Mouse (Mus musculus): Measurements from ENCODE around the gene Mdh1b.

Gene Mdh1b

DNA sequence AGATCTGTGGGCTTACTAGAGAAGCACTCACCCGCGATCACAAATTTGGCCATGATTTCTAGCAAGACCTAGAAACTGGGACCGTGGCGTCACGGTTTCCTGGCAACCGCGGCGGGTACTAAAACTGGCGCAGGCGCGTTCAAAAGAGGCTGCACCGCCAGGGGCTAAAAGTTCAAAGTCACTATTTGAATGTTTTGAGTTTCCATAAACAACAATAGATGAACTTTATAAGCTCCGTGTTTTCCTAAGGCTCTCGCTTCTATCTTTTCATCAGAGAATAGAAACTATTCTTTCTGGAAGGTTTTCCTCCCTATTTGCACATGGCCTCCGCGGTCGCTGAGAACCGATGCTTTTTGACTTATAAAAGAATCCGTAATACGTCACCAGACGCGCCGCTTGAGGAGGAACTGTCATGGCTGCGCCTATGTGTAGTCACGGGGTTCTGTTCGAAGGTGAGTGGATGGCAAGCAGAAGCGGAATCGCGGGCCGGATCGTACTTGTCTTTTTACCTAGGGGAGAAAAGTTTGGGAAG, at the start of gene Mdh1b, which contains the start of gene Fastkd2:
Gene Mdh1b (minus strand): TSS at position 79 of the 532 bp plus-strand sequence.
Gene Fastkd2 (plus strand): TSS at position 375 of the 532 bp plus-strand sequence.
- DNase-seq (ENCODE audit: low spot score), result peak; percentile 91

DNA sequence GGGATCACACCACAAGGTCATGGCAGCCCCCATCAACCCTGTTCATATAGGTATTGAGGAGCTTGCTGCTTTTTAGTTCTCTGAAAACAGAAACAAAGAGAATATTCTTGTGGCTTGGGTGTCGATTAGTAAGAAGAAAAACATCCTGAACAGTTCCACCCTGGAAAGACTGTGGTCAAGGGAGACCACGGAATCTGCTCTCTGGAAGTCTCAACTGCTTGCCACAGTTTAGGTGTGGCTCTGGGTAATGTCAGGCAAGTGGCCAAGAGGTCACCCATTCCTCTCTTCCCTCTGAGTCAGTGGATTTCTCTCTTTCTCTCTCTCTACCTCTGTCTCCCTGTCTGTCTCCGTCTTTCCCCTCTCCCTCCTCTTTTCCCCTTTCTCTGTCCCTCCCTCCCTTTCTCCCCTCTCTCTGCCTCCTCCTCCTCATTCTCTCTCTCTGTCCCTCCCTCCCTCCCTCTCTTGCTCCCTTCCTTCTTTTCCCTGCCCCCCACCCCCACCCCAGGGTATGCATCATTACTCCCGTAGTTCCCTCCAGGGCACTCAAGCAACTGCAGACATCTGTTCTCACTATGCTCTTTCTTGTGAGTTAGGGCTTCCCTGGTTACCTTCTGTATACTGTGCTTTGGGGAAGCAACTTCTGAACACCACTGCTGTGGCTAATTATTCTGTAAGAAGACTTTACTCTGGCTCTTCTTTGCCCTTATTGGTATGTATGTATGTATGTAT, 46.9 kb upstream of the Mdh1b start:
- no peak for DNase-seq (ENCODE audit: low spot score)

DNA sequence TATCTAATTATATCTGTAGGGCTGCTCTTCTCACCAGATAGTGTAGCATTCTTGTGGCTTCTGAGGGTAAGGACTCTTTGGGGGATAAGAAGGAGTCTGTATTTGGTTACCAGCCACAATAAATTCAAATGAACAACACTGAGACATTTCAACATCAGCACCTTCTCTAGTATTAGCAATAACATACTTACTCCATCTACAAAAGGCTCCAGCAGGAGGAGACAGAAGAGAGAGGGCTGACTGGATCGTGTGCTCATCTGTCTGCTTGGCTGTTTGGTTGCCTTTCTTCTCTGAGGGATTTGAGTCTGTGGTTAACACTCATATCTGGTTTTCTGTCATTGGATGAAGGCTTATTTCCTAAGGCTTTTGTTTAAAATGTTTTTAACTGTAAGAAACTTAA, 46.3 kb upstream of the Mdh1b start:
- DNase-seq (ENCODE audit: low spot score), result no peak

- DNase-seq (ENCODE audit: low spot score), result no peak
These were observed 40.2 kb upstream of the Mdh1b start for GRCm38 (mm10) chr1:63770309-63770708.

DNA sequence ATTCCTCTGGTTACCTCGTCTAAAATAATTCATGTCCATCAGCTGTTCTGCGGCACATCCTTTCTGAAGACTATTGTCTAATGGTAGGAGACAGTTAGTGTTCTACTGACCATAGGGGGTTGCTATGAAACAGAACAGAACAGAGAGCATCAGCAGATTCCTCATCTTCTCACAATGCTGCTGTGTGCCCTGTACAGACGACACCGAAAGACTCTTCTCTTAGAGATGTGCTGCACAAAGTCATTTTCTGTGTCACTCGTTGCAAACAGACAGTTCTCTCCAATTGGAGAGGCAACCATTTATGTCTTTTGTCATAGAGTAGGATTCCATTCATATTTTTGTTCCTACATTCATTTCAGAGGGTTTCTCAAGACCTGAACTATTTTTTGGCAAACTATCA, 39.0 kb upstream of the Mdh1b start, which contains the start of gene 4933402D24Rik:
Gene 4933402D24Rik (minus strand): TSS at position 101 of the 400 bp plus-strand sequence.
- DNase-seq (ENCODE audit: low spot score), result no peak

- DNase-seq (ENCODE audit: low spot score), result no peak
These were observed 38.0 kb upstream of the Mdh1b start for GRCm38 (mm10) chr1:63768112-63768511.

DNA sequence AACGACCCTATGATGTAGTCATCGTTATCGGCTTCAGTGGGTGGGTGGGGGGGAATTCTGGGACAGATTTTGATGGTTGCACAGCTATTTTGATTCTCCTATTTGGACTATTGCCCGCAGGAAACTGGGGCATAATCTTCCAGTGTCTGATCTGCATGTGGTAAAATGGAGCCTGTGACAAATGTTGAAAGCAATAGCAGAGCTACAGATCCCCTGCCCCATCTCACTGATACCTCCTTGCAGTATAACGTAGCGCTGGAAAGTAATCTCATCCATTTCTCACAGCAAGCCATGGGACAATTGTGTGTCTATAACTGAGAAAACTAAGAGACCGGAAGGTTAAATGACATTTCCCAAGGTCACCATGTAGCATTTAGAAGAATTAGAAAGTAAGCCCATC, 34.3 kb upstream of the Mdh1b start:
- DNase-seq (ENCODE audit: low spot score), result no peak

DNA sequence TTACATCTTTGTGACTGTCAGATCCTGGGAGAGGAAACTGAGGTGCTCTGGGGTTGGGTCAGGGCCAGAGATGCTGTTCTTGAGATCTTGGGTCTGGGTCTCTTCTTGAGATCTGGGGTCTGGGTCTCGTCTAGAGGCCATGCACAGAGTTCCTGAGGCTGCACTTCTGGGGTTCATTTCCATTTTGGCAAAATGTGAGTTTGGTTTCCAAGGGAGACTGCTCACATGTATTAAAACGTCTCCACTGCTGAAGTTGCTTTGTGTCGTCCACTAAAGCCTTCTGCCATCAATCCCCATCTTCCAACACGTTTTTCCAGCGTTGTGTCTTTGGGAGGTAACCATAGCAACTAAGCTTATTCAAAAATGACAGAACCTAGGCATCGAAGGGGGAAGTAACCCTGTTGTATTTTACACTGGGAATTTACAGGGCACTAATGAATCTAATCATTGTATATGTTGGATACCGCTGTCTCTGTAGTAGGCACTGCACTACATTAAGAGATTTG, 33.8 kb upstream of the Mdh1b start:
- DNase-seq (ENCODE audit: low spot score), result no peak

- peak; percentile 7 for DNase-seq (ENCODE audit: low spot score)
These were observed 33.1 kb upstream of the Mdh1b start for GRCm38 (mm10) chr1:63763212-63763694.

GRCm38 (mm10) chr1:63756005-63756404, 25.9 kb upstream of the Mdh1b start:
- no peak for DNase-seq (ENCODE audit: low spot score)

DNA sequence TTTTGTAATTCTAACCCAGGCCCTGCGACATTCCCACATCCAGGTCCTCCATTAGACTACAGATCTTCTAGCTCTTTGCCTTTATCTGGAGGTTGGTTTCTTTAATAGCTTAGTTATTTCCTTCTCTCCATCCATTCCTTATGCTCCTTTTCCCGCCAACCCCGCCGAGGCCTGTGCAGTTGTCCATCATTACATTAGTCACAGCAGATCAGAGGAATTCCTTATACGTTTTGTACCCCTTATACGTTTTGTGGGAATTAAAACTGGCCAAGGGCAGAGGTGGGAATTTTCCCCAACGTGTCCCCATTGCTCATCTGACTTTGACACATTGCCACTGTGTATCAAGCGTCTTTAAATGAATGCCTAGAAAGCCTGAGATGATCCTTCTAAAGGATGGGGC, 322 bp downstream of the Mdh1b start:
- DNase-seq (ENCODE audit: low spot score), result no peak

DNA sequence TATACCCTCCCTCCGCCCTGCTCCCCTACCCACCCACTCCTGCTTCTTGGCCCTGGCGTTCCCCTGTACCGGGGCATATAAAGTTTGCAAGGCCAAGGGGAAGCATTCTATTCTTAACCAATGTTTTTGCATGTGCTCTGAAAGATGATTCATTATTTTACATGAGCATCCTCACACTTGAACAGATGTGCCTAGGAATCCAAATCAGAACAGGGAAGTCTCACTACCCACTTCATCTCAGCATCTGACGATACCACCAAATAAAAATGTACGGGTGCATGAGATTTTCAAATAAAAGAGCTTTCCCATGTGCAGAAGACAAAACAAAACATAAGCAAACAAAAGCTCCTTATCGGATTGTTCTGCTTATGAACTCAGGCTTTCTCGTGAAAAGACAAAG, 10.0 kb downstream of the Mdh1b start:
- DNase-seq (ENCODE audit: low spot score), result no peak

- DNase-seq (ENCODE audit: low spot score), result no peak
These were observed 21.2 kb downstream of the Mdh1b start for GRCm38 (mm10) chr1:63708876-63709275.

DNA sequence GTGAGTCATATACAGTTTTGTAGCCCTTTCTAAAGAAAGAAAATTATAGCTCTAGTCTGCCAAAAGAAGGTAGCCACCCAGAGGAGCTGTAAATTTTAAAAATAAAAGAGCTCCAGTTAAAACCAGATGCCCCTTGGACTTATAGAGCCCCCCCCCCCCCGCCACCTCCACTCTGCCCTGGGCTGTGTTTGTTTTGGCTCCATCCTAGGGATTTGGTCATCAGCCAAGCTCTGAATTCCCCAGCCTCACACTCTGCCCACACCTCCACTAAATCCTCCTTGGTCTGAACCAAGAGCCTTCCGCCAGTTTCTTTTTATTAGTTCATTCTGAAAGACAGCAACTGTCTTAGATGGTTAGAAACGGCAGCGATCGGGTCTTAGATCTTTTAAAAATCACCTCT, 24.4 kb downstream of the Mdh1b start:
- no peak for DNase-seq (ENCODE audit: low spot score)

DNA sequence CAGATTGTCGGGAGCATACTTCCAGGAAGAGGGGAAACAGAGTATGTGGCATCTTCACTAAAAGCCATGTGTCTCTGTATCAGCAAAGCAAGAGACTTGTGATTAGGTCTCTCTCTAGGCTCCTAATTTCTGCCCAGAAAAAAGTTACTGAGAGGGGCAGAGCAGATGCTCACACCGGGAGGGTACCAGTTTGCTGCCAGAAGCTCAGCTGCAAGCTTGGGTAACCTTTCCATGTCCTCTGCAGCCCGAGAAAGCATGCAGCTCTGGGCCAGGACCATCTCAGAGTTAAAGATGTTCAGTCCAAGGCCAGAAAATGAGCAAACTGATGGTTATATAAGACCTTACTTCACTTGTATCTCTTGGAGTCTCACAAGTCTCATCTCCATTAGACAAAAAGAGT, 33.3 kb downstream of the Mdh1b start:
- no peak for DNase-seq (ENCODE audit: low spot score)

- no peak for DNase-seq (ENCODE audit: low spot score)
These were observed 43.3 kb downstream of the Mdh1b start, which contains the start of gene Dytn for GRCm38 (mm10) chr1:63686827-63687226. Dytn (minus strand) TSS chr1:63686927.

DNA sequence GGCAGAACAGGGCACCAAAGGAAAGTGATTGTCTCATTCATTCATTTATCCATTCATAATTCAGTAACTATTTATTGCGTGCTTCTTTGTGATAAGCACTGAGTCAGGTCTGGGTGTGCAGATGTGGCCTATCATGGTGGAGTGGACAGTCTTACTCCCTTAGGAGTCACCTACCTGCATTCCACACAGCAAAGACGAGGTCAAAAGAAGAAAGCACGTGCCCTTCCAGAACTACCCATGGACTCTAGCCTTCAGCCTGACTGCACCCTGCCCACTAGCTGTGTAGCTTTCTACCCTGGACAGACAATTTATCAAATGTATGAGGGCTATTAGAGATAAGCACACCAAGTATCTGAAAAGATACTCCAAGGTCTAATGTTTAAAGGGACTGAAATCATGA, 54.1 kb downstream of the Mdh1b start:
- no peak for DNase-seq (ENCODE audit: low spot score)

- no peak for DNase-seq (ENCODE audit: low spot score)
These were observed 61.3 kb downstream of the Mdh1b start for GRCm38 (mm10) chr1:63668852-63669160.

DNA sequence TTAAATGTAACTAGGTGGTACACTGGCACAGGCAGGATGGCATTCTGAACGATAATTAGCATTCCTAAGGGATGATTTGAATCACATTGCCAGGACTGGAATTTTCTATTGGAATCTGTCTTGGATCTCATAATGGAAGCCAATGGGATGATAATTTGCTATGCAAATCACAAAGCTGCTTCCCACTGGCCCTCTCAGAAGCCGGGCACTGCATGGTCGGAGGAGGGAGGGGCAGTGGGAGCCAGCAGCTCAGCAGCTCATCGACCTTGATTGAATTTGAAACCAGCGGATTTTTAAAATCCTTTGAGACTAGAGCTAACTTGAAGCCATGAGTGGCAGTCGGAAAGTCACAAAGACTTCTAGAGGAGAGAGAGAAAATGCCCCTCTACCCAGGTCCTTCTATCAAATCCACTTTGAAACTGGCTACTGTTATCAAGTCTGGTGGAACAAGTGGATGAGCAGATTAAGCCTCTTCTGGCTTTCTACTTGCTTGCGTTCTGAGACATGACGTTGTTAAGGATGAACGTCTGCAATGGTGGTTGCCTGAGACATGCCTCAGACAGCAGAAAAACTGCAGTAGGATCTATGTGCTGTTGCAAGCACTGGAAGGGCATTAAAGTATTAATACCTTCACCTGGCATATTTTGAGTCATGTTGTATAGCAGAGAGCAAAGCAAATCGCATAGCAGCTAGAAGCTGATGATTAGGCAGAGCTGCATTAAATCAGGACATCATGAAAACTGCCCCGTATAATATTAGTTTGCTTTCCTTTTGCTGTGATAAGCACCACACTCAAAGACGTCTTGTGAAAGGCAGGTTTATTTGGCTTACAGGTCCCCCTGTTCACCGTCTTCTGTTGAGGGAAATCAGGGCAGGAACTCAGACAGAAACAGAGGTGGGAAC, 61.9 kb downstream of the Mdh1b start:
- no peak for DNase-seq (ENCODE audit: low spot score)

DNA sequence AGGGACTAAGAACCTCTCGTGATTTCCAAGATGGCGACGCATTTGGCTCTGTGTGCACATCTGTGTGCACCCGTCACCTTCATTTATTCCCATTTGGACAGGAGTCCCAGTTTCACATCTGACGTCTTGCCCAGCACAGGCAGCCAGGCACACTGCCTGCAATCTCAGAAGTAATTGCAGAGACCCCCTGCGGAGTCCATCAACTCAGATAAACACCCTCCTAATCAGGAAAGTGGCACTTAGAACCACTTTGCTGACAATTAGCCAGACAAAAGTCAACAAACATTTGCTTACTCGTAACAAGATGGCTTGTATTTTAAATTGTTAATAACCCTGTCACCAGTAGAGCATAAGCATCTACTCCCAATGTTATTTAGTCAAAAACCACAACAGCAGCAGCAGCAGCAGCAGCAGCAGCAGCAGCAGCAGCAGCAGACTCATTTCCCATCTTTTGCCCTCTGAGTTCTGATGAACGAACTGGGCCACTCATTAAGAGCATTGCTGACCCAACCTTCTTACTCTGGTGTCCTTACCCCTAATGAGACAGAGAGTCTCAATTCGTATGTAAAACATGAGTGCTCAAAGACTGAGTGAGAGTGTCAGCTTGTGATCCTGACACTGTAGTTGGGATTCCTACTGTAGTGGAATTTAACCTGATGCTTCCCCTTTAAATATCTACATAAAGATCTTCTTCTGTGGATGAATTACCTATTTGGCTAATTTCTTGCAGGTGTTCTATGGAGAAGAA, 62.7 kb downstream of the Mdh1b start:
- DNase-seq (ENCODE audit: low spot score), result no peak

- no peak for DNase-seq (ENCODE audit: low spot score)
These were observed 64.0 kb downstream of the Mdh1b start for GRCm38 (mm10) chr1:63666089-63666488.

- DNase-seq (ENCODE audit: low spot score), result peak; percentile 11
These were observed 70.5 kb downstream of the Mdh1b start for GRCm38 (mm10) chr1:63659591-63659990.

All from urinary bladder, postnatal 14 days (tissue).